Mouse (Mus musculus): Measurements from ENCODE around the gene Bax.
"Not testable (repeated sequence)": the region's sequence is repeated elsewhere in the genome, so short reads cannot be mapped to it uniquely, and the experiment has no call there.

Bax gene

DNA sequence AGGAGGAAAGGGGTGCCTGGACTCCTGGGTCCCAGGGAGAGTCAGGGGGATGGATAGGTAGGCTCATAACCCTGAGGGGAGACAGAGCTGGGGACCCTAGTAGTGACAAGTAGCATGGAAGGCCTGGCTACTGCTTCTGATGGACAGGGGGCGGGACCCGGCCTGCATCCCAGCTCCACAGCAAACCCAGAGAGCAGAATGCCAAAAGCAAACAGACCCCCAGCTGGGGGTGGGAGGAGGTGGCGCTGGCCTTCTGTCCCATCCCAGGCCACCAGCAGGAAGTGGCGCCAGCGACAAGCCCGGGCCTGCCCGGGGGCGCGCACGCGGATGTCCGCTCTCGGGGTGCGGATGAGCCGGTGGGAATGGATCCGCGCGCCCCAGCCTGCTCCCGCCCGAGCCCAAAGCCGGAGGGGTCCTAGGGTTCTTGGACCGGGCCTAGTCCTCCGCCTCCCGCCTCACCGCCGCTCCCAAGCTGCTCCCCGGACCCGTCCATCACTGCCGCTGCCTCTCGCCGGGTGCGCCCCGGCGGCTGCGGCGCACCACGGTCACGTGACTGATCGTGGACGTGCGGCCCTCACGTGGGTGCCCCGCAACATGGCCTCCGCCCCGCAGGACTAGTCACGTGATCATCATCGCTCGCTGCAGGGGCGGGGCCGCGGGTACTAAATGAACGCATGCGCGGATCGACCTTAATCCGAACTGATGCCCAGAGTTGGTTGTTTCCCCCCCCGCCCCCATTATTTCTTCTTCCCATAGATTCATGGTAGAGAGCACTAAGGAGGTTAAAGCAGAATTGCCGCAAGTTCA, at the start of gene Bax:
Gene Bax (minus strand): TSS at position 616 of the 807 bp plus-strand sequence.
- DNase-seq (ENCODE audit: low spot score in 2 of 2): peak; percentile 95 to 96

DNA sequence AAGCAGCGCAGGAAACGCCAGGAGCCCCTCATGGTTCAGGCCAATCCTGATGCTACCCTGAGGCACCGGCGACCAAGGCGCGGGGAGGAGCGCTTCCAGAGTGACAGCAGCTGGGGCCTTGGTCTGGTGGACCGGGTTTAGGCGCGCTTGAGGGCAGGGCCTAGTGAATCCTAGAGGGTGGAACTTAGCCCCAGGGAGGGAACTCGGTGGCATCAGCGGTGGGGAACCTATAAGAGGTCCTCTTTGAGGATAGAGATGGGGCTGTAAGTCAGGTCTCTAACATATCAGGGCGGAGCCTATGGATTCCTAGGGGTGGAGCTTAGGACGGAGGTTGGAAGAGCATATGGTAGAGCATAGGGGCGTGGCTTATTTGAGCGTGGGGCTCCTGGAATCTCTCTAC, 48.7 kb upstream of the Bax start:
- DNase-seq (ENCODE audit: low spot score in 2 of 2): no peak

DNA sequence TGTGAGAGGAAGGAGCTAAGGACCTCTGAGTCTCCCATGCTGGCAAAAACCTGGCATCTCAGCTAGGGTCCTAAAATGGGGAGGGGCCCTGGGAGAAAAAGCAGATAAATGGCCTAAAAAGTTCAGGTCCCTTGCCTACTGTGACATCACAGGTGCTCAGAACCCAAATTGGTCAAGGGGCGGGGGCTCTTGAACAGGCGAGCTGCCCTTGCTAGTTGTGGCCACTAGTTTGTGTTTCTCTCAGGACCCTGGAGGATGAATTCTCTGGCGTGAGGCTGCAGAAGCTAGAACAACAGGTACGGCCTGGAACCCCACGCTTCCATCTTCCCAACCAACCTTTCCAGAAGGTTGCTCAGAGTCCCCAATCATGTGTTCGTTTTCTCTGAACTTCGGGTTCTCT, 47.7 kb upstream of the Bax start:
- no peak for DNase-seq (ENCODE audit: low spot score in 2 of 2)

DNA sequence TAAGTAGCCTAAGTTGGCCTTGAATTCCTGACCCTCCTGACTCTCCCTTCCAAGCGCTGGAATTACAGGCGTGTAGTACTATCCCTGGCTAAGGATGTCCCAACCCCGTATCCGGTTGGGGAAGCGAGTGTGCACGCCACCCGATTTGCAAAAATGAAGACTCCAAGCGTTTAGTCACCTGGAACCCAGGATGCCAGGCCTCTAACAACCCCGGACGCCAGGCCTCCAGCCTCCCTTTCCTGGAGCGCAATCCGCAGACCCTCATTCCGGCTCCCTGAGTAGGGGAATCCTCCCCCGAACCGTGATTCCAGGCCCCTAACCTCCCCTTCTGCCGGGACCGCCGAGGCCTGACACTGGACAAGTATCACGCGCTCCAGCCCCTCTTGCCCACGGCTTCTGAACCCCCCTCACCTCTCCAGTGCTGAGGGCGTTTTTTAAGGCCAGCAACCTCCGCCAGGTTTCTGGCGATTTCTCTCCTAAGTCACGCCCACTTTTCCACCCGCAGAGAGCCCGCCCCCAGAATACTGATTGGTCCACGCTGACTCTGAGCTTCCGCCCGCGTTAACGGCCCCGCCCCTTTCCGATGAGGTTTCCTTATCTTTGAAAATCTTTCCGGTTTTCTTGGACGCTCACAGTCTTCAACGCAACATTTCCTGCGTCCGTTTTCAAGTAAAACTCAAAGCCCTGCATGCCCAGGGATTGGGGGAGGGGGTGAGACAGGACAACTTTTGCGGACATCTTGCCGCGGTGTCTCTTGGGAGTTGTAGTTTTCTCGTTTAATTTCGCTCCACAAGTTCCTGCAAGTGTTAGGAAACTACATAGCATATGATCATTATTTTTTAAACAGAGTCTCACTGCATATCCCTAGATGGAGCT, 43.5 kb upstream of the Bax start, which contains the start of gene Nucb1:
Gene Nucb1 (minus strand): TSS at position 495 of the 876 bp plus-strand sequence.
- peak; percentile 93 to 96 for DNase-seq (ENCODE audit: low spot score in 2 of 2)

DNA sequence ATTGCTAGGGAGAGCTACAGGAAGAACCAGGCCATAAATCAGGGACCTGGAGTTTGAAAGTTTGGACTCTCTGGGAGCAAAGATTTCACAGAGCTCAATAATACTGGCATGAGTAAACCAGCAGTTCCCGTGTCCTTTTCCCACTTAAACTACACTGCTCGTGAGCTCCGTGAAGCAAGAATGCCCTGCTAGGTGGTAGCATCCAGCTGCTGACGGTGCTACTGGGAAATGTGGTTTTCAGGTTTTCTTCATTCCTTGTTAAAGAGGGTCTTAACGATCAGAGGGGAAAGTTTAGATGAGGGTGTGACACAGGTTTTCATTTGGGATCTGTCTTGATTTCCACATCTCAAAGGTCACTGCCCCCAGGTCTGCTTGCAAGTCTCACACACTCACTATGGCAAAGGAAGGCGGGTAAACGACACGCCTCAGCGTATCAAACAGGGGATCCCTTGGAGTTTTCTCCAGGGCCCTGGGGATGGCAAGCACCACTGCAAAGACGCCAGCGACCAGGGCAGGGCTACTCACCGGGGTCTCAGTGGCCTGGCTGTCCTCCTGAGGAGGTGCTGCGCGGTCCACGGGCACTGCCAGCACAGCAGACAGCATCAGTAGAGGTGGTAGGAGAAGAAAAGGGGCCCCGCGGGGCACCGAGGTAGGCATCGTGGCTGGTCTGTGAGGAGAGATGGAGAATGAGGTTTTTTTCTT, 42.6 kb upstream of the Bax start:
- DNase-seq (ENCODE audit: low spot score in 2 of 2): no peak

DNA sequence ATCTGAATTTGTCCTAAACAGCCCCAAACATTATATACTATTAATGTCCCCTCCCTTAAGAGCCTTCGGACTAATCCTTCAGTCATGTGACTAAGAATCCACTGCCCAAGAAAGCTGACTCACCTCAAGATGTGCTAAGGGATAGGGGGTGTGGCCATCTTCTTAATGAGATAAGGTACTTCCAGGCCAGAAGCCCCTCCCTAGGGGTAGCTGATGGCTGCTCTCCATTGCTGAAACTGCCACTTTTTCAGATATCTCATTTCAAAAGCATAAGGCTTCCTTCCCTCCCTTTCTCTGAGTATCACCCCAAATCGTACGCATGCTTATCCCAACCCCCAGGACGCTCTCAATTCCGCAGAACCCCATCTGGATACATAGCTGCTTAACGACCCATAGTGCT, 41.9 kb upstream of the Bax start:
- DNase-seq (ENCODE audit: low spot score in 2 of 2): no peak

DNA sequence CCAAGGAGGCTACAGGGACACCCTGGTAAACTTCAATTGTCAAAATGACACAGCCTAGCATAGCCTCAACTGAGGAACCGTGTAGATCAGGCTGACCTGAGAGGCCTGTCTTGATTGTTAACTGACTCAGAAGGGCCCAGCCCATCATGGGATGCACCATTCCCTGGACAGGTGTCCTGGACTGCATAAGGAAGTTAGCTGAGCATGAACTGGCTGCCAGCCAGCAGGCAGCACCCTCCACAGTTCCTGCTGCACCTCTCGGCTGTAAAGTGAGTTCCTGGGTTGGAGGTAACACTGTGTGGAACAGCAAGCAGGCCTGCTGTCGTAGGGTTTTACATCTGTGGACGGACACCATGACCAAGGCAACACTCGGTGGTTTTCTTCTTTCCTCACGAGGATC, 40.9 kb upstream of the Bax start:
- DNase-seq (ENCODE audit: low spot score in 2 of 2): no peak

DNA sequence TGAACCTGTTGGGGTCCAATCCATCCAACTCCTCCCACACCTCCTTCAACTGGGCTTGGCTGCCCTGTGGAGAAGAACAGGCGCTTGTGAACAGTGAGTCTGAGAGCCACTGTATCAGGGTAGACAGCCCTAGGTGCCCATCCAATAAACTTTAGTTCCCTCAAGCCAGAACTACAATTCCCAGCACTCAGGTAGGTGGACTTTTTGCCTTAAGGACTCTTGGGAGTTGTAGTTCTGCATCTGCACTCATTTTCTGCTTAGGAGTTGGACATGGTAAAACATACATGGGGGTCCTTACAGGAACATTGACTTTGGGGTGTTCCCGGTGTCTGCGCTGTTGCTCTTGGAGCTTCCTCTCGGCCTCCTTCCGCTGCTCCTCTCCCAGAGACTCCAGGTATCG, 31.7 kb upstream of the Bax start:
- no peak for DNase-seq (ENCODE audit: low spot score in 2 of 2)

DNA sequence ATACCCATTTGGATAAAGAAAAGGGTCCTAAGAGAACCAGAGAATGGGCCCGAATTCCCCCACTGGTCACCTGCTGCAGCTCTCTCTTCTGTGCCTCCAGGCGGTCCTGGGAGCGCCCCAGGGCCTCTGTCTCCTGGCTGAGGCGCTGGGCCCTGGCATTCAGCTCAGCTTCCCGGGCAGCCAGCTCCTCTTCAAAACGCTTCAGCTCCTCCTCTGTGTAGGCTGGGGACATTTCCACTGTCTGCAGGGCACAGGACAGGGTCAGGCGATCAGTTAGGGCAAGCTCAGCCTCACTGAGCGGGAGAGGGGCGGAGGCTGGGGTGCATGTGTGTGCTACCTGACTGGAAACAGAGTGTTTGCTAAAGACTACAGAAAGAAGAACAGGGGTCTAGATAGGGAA, 27.9 kb upstream of the Bax start:
- no peak for DNase-seq (ENCODE audit: low spot score in 2 of 2)

DNA sequence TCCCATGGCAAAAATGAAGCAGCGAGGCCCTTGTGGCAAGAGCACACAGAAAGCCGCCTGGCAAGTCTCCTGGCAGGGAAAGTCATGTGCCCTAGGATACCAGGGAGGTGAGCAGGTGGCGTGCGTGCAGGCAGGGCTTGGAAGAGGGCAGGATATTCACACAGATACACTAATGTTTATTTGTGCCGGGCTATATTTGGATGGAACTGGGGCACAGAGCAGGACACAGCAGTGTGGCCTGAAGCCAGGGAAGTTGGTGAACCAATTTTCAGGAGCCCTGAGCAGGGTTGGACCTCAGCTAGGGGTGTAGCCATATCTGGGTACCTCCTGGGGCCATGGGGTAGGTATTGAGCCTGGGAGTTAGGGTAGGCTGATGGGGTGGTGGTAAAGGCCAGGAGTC, 26.3 kb upstream of the Bax start:
- DNase-seq (ENCODE audit: low spot score in 2 of 2): peak; percentile 46 to 56

DNA sequence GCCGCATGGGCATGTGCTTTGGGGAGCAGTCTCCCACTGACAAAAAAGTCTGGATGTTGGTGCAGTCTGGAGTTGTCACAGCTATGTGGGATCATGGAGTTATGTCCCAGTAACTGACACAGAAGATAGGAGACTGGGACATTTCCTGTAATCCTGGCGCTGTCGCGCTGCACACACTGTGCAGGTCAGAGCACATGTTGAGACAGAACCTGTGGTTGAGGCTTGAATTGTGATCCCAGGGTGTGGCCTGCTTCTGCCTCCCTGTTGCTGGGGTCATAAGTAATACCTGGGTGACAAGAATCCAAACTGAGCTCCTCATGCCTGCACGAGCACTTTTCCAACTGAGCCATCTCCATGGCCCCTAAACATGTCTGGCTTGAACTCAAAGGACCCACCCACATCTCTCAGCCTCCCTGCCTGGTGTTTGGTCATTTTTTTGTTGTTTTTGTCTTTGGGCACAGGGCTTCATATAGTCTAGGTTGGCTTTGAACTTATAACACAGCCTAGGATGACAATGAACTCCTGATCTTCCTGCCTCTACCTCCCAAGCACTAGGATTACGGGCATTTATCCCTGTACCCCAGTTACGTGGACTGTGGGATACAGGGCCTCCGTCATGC, 25.6 kb upstream of the Bax start:
- no peak for DNase-seq (ENCODE audit: low spot score in 2 of 2)

DNA sequence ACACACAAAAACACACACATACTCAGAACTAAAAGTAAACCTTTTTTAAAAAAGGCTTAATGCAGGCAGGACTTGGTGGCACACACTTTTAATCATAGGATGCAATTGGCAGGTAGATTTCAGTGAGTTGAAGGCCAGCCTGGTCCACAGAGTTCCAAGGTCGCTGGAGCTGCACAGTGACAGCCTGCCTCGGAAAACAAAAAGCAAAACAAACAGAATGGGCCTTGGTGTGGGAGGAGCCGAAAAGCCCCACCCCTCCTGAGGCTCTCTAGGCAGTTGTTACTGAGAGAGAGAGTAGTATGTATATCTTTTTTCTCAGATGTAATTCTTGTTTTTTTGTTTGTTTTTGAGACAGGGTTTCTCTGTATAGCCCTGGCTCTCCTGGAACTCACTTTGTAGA, 24.6 kb upstream of the Bax start:
- no peak for DNase-seq (ENCODE audit: low spot score in 2 of 2)

DNA sequence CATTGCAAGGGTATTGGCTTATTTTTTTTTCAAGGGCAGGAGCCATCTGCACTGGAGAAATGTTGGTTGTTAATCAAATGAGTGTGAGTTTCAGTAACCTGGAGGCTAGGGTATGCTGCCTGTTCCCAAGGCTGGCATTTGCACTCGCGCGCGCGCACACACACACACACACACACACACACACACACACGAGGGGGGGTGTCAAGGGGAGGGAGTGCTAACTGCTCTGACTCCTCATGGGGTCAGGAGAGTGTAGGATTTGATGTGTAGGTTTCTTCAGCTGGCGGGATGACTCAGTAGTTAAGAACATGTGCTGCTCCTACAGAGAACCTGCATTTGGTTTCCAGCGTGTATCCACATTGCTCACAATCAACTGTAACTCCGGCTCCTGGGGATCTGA, 24.1 kb upstream of the Bax start:
- DNase-seq (ENCODE audit: low spot score in 2 of 2): no peak

DNA sequence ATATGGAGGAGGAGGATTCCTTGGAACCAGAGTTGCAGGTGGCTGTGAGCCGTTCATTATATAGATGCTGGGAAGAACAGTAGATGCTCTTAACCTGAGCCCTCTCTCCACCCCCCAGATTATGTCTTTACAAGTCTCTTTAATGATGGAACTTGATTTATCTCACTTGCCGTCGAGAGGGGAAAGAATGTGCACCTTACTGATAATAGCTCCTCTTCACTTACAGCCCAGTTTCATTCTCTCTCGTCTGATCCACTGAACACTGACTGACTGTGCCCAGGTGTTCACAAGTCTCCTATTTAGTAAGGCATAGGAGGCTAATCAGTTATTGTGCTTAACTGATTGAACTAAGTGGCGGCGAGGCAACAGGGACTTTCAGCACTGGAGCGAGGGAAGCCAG, 22.9 kb upstream of the Bax start:
- DNase-seq (ENCODE audit: low spot score in 2 of 2): no peak

DNA sequence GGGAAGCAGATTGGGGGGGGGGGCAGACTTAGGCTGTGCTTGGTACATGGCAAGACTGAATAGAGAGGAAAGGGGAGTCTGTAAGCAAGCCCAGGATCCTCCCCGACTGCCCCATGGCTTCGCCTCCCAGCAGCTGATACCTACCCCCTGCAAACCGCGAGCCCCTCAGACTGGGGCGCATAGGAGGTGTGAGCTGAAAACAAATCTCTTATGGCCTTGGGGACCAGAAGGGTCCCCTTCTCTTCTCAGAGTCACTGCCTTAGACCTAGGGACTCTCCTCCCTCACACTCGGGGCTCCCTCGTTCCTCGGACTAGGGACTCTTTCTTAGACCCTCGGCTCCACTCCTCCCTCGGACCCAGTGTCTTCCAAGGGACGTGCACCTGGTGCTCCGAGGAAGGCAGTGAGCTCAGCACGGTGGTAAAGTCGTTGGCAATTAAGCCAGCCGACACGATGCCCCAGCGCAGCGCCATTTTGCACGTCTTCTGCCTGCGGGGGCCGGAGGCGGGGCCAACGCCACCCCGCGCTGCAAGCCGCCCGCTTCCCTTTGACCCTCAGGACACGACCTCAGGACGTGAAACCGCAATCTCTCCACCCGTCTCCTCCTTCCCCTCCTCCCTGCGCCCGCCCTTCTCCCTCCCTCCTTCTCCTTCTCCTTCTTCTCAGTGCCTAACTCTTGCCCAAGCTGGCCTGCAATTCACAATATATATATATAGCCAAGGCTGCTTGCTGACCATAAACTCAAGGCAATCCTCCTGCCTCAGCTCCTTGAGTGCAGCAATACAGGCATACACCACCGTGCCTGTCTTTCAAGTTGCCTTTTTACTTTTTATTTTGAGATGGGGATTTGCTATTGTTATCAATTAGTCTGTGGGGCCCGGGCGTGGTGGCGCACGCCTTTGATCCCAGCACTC, 21.9 kb upstream of the Bax start, which contains the start of gene Dhdh:
Gene Dhdh (minus strand): TSS at position 513 of the 912 bp plus-strand sequence.
- DNase-seq (ENCODE audit: low spot score in 2 of 2): peak; percentile 74 to 75

DNA sequence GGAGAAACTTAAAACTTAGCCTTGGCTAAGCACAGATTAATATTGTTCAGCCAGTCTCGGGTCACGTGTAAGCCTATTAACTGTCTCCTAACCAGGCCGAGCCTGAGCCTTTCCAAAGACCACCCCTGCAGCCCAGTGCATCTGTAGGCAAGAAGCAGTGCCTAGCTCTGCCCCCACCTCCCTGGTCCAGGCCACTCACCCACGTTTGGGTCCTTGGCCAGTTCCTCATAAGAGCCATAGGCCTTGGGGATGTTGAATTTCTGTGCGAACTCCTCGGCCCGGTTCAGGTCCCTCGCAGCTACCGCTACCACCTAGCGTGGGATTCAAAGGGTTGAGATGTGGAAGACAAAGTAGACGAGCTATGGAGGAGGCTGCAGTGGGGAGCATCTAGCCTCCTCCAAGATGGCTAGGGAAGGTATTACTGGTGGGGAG, 21.2 kb upstream of the Bax start:
- no peak for DNase-seq (ENCODE audit: low spot score in 2 of 2)

DNA sequence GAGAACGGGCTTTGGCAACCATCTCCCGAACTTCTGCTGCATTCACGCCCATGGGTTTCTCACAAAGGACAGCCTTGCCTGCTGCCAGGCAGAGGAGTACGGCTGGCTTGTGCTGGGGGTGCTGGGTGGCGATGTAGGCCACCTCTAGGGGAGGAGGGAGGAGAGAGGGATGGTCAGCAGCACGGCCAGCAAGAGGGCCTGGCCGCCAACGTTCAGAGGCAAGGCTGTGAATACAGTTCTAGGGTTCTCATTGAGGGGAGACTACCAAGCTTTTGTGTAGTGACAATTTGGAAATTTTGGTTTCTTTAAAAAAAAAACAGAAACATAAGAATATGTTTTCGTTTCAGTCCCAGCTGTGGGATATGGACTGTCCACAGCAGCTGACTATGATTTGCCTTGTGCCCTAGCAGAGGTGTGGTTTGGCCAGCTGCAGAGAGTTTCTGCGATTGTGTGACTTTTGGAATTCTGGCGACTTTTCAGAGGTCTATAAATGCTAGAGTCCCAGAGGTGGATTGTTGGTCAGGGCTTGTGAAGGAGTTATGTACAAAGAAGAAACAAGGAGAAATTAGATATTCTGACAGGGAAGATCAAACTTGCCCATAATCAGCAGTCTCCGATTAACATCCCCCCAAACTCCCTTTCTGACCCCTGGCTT, 20.2 kb upstream of the Bax start, which contains the start of gene Gm45808:
Gene Gm45808 (minus strand): TSS at position 51 of the 655 bp plus-strand sequence.
- no peak for DNase-seq (ENCODE audit: low spot score in 2 of 2)

DNA sequence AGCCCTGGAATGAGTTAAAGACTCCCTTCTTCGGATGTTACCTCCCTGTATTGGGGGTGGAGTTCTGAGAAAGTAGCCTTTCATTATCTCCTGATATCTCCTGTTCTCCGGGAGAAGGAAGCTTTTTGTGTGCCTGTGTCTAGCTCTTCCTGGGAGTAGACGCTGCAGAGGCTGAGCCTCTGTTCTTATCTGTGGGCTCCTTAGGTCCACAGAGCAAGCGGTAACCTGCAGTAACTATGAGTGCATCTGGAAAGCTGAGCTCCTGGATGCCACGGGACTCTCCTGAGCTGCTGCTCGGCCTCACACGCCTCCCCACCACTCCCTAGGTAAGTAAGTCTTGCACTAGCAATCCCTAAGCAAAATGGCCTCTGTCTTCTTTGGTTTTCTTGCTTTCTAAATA, 19.5 kb upstream of the Bax start:
- DNase-seq (ENCODE audit: low spot score in 2 of 2): no peak

DNA sequence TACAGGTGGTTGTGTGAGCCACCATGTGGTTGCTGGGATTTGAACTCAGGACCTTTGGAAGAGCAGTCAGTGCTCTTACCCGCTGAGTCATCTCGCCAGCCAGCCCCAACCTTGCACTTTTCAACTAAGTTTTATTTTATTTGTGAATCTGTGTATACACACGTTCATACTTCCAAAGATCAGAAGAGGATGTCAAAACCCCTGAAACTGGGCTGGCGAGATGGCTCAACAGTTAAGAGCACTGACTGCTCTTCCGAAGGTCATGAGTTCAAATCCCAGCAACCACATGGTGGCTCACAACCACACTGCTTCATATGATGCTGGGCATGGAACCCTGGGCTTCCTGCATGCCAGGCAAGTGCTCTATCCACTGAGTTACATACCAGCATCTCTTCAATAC, 18.3 kb upstream of the Bax start:
- DNase-seq (ENCODE audit: low spot score in 2 of 2): not testable (repeated sequence)

DNA sequence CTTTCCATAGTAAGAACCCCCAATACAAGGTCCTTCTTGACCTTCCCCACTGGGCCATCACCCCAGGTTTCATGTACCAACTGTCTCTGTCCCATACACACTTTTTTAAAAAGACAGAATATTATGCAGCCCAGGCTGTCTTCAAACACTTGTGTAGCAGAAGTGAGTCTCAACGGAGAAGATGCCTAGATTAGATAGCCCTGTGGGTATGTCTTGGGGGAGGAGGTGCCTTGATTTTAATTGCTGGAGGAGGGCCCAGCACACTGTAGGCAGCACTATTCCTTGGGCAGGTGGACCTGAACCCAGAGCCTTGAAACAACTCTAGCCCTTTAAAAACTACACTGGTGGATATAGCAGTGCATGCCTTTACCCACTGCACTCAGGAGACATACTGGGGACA, 15.5 kb upstream of the Bax start:
- no peak for DNase-seq (ENCODE audit: low spot score in 2 of 2)
